Mouse (Mus musculus): ENCODE results near the gene Pnpt1. TPM values are rescaled to one million over a fixed set of nuclear protein-coding genes. Genes with fewer than 3 reads are reported as not detected.

Gene Pnpt1
- total RNA-seq, 2 experiments from 2014 or later = 40.2 to 54.4 TPM

Other genes with a start within 250 kb of the Pnpt1 start
- 10 to 100 TPM; 81.4 to 89.3 TPM for gene Ppp4r3b, start 42.1 kb downstream of the Pnpt1 start, total RNA-seq (2021)
- 10 to 100 TPM; 50.0 to 69.8 TPM for gene Cfap36, start 116.7 kb downstream of the Pnpt1 start, total RNA-seq (2021)
- gene Ccdc88a, start 242.9 kb downstream of the Pnpt1 start, total RNA-seq (2021) = 10 to 100 TPM; 13.9 to 19.3 TPM